Mouse (Mus musculus): ENCODE measurements around the gene Slc9a3r2. TPM values are rescaled to one million over a fixed set of nuclear protein-coding genes. Genes with fewer than 3 reads are reported as not detected.

Gene Slc9a3r2
- polyA plus RNA-seq, 1 experiment from 2014 or later, result 26.8 TPM

- ATAC-seq (replicated peaks; ENCODE audit: low FRiP score) (no peak), DNase-seq (ENCODE audit: low spot score) (no peak)
- Histone ChIP-seq H3K27me3 (ENCODE audit: control insufficient read depth, insufficient read depth, low read length) (no peaks in the 10 kb centered on the region), H3K4me1 (replicated peaks; ENCODE audit: control insufficient read depth, insufficient read depth, low read length) (no peaks in the 10 kb centered on the region), H3K9me3 (ENCODE audit: control insufficient read depth, low read length) (no peaks in the 10 kb centered on the region), H3K27ac (ENCODE audit: low read depth, low read length) (no peak overlapping the region), H3K4me2 (ENCODE audit: low read depth, low read length, severe bottlenecking) (no peak overlapping the region), H3K36me3 (ENCODE audit: control insufficient read depth, insufficient read depth, low read length) (peaks cover 5% of the 10 kb centered on the region; the same call in 1 of the 2 replicates), H3K9ac (ENCODE audit: low read length) (no peak overlapping the region), H3K4me3 (ENCODE audit: low read depth, low read length) (no peak overlapping the region)
- WGBS, result 91% methylated on average over 4 of the region's 4 CpGs
Observed at GRCm38 (mm10) chr17:24600502-24600901, 49.6 kb downstream of the Slc9a3r2 start.

DNA sequence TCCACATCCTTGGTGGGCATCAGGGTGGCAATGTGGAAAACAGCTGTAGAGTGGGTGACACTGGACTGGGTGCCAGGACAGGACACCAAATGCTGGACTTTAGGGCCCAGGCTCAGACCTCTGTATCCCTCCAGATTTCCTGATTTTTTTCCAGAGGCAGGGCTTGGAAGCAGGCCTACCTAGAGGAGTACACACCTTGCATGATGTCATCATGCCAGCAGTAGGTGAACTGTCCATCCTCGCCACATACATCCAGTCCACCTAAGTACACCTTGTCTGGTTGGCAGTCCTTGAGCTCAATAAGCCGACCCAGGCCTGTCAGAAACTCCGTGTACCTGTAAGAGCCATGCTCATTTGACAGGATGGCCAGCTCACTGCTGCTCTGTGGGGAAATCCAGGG, 52.1 kb downstream of the Slc9a3r2 start:
- Histone ChIP-seq H3K27me3 (ENCODE audit: control insufficient read depth, insufficient read depth, low read length) (no peaks in the 10 kb centered on the region), H3K4me3 (ENCODE audit: low read depth, low read length) (no peak overlapping the region), H3K4me1 (replicated peaks; ENCODE audit: control insufficient read depth, insufficient read depth, low read length) (no peaks in the 10 kb centered on the region), H3K27ac (ENCODE audit: low read depth, low read length) (no peak overlapping the region), H3K9me3 (ENCODE audit: control insufficient read depth, low read length) (no peaks in the 10 kb centered on the region), H3K9ac (ENCODE audit: low read length) (no peak overlapping the region), H3K4me2 (ENCODE audit: low read depth, low read length, severe bottlenecking) (no peak overlapping the region), H3K36me3 (ENCODE audit: control insufficient read depth, insufficient read depth, low read length) (peaks cover 7% of the 10 kb centered on the region; the same call in 1 of the 2 replicates)
- ATAC-seq (replicated peaks; ENCODE audit: low FRiP score) (no peak), DNase-seq (ENCODE audit: low spot score) (no peak)
- WGBS, result 84% methylated on average over 3 of the region's 3 CpGs

DNA sequence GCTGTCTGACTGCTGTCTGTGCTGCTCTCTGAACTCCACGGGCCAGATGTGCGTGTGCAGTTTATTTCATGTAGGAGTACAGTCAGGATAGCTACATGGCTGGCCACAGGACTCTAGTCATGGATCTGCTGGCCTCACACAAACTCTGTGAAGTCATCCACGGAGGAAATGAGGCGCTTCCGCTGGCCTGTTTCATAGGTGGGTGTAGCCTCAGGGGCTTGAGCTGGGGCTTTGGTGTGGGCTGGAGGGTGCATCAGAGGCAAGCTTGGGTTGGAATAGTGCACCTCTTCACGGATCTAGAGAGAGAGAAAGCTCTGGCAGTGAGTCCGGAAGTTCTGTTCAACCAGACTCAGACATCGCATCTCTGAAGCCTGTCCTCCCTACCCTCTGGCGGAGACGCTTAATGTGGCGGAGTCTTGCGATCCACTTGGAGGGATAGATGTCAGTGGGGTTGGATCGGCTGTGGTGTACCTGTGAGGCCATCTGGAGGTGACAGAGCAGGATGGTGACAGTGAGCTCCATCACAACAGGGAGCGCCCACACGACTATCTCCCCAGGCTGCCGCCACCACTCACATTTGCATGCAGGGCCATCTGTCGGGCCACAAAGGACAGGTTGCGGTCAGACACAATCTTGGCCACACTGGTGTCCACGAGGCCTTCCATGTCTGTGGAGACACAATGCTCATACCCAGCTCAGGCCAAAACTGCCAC, 53.5 kb downstream of the Slc9a3r2 start:
- Histone ChIP-seq H3K4me1 (replicated peaks; ENCODE audit: control insufficient read depth, insufficient read depth, low read length) (no peaks in the 10 kb centered on the region), H3K27ac (ENCODE audit: low read depth, low read length) (no peak overlapping the region), H3K27me3 (ENCODE audit: control insufficient read depth, insufficient read depth, low read length) (no peaks in the 10 kb centered on the region), H3K9me3 (ENCODE audit: control insufficient read depth, low read length) (no peaks in the 10 kb centered on the region), H3K36me3 (ENCODE audit: control insufficient read depth, insufficient read depth, low read length) (peaks cover 7% of the 10 kb centered on the region; the same call in 1 of the 2 replicates), H3K9ac (ENCODE audit: low read length) (no peak overlapping the region), H3K4me3 (ENCODE audit: low read depth, low read length) (no peak overlapping the region), H3K4me2 (ENCODE audit: low read depth, low read length, severe bottlenecking) (no peak overlapping the region)
- no peak for ATAC-seq (replicated peaks; ENCODE audit: low FRiP score)
- no peak for DNase-seq (ENCODE audit: low spot score)
- 89% methylated on average over 19 of the region's 19 CpGs for WGBS

DNA sequence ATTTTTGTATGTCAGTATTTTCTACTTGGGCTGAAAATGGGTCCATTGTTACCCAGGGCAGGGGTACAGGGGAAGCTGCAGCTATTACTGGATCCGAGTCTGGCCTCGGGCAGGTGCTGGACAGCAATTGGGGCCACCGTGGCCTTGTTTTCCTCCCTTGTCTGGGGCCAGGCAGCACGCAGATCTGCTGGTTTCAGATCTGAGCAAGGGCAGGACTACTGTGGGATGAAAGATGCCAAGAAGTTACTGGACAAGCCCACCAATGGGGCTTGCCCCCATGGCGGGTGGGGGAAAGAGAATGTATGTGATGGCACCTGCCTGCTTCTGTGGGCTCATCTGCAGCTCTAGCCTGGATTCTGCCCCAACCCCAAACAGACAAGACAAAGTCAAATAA, 54.1 kb downstream of the Slc9a3r2 start:
- WGBS, result 85% methylated on average over 5 of the region's 5 CpGs
- ATAC-seq (replicated peaks; ENCODE audit: low FRiP score) (no peak), DNase-seq (ENCODE audit: low spot score) (no peak)

GRCm38 (mm10) chr17:24595126-24596072, 54.7 kb downstream of the Slc9a3r2 start:
- Histone ChIP-seq H3K4me2 (ENCODE audit: low read depth, low read length, severe bottlenecking) (no peak overlapping the region), H3K27me3 (ENCODE audit: control insufficient read depth, insufficient read depth, low read length) (no peaks in the 10 kb centered on the region), H3K36me3 (ENCODE audit: control insufficient read depth, insufficient read depth, low read length) (peaks cover 7% of the 10 kb centered on the region; the same call in 1 of the 2 replicates), H3K27ac (ENCODE audit: low read depth, low read length) (no peak overlapping the region), H3K4me1 (replicated peaks; ENCODE audit: control insufficient read depth, insufficient read depth, low read length) (no peaks in the 10 kb centered on the region), H3K4me3 (ENCODE audit: low read depth, low read length) (no peak overlapping the region), H3K9me3 (ENCODE audit: control insufficient read depth, low read length) (no peaks in the 10 kb centered on the region), H3K9ac (ENCODE audit: low read length) (no peak overlapping the region)
- 75% methylated on average over 17 of the region's 17 CpGs for WGBS
- no peak for DNase-seq (ENCODE audit: low spot score)
- ATAC-seq (replicated peaks; ENCODE audit: low FRiP score), result no peak

More for the DNA sequence above, 54.1 kb downstream of the Slc9a3r2 start:
- no peak overlapping the region for H3K27ac ChIP-seq (ENCODE audit: low read depth, low read length)
- H3K4me2 ChIP-seq (ENCODE audit: low read depth, low read length, severe bottlenecking), result no peak overlapping the region
- H3K27me3 ChIP-seq (ENCODE audit: control insufficient read depth, insufficient read depth, low read length), result no peaks in the 10 kb centered on the region
- no peak overlapping the region for H3K9ac ChIP-seq (ENCODE audit: low read length)
- H3K9me3 ChIP-seq (ENCODE audit: control insufficient read depth, low read length), result no peaks in the 10 kb centered on the region
- no peaks in the 10 kb centered on the region for H3K4me1 ChIP-seq (replicated peaks; ENCODE audit: control insufficient read depth, insufficient read depth, low read length)
- no peak overlapping the region for H3K4me3 ChIP-seq (ENCODE audit: low read depth, low read length)
- peaks cover 7% of the 10 kb centered on the region; the same call in 1 of the 2 replicates for H3K36me3 ChIP-seq (ENCODE audit: control insufficient read depth, insufficient read depth, low read length)

- ATAC-seq (replicated peaks; ENCODE audit: low FRiP score), result no peak
- Histone ChIP-seq H3K4me3 (ENCODE audit: low read depth, low read length) (no peak overlapping the region), H3K4me1 (replicated peaks; ENCODE audit: control insufficient read depth, insufficient read depth, low read length) (no peaks in the 10 kb centered on the region)
Observed at GRCm38 (mm10) chr17:24593992-24594890, 55.9 kb downstream of the Slc9a3r2 start.

GRCm38 (mm10) chr17:24593248-24593647, 56.9 kb downstream of the Slc9a3r2 start:
- Histone ChIP-seq H3K27ac (ENCODE audit: low read depth, low read length) (no peak overlapping the region), H3K4me1 (replicated peaks; ENCODE audit: control insufficient read depth, insufficient read depth, low read length) (no peaks in the 10 kb centered on the region), H3K4me2 (ENCODE audit: low read depth, low read length, severe bottlenecking) (no peak overlapping the region), H3K27me3 (ENCODE audit: control insufficient read depth, insufficient read depth, low read length) (no peaks in the 10 kb centered on the region), H3K4me3 (ENCODE audit: low read depth, low read length) (no peak overlapping the region), H3K9me3 (ENCODE audit: control insufficient read depth, low read length) (no peaks in the 10 kb centered on the region), H3K9ac (ENCODE audit: low read length) (no peak overlapping the region), H3K36me3 (ENCODE audit: control insufficient read depth, insufficient read depth, low read length) (peaks cover 4% of the 10 kb centered on the region; the same call in 1 of the 2 replicates)
- DNase-seq (ENCODE audit: low spot score), result no peak
- no peak for ATAC-seq (replicated peaks; ENCODE audit: low FRiP score)
- WGBS, result 88% methylated on average over 5 of the region's 5 CpGs

More at GRCm38 (mm10) chr17:24593992-24594890, 55.9 kb downstream of the Slc9a3r2 start:
- Histone ChIP-seq H3K27me3 (ENCODE audit: control insufficient read depth, insufficient read depth, low read length) (no peaks in the 10 kb centered on the region), H3K36me3 (ENCODE audit: control insufficient read depth, insufficient read depth, low read length) (peaks cover 4% of the 10 kb centered on the region; the same call in 1 of the 2 replicates), H3K4me2 (ENCODE audit: low read depth, low read length, severe bottlenecking) (no peak overlapping the region), H3K9ac (ENCODE audit: low read length) (no peak overlapping the region), H3K9me3 (ENCODE audit: control insufficient read depth, low read length) (no peaks in the 10 kb centered on the region), H3K27ac (ENCODE audit: low read depth, low read length) (no peak overlapping the region)
- 96% methylated on average over 26 of the region's 26 CpGs for WGBS
- no peak for DNase-seq (ENCODE audit: low spot score)

DNA sequence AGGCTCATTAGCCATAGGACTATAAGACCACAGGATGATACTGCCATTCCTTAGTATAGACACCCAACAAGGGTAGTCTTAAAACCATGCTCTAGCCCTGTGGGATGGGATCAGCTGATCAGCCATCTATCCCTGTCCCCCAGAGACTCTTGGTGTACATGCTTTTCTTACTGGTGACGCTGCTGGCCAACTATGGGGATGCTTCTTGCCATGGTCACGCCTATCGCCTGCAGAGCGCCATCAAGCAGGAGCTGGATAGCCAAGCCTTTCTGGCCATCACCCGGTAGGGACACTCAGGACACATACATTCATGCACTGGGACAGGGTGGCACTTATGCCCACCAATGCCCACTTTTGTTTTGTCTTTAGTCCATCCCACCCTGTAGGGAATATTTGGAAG, 58.4 kb downstream of the Slc9a3r2 start:
- Histone ChIP-seq H3K4me2 (ENCODE audit: low read depth, low read length, severe bottlenecking) (no peak overlapping the region), H3K4me1 (replicated peaks; ENCODE audit: control insufficient read depth, insufficient read depth, low read length) (no peaks in the 10 kb centered on the region), H3K9ac (ENCODE audit: low read length) (no peak overlapping the region), H3K27ac (ENCODE audit: low read depth, low read length) (no peak overlapping the region), H3K4me3 (ENCODE audit: low read depth, low read length) (no peak overlapping the region), H3K27me3 (ENCODE audit: control insufficient read depth, insufficient read depth, low read length) (no peaks in the 10 kb centered on the region), H3K9me3 (ENCODE audit: control insufficient read depth, low read length) (no peaks in the 10 kb centered on the region), H3K36me3 (ENCODE audit: control insufficient read depth, insufficient read depth, low read length) (peaks cover 8% of the 10 kb centered on the region; the same call in 1 of the 2 replicates)
- DNase-seq (ENCODE audit: low spot score) (no peak), ATAC-seq (replicated peaks; ENCODE audit: low FRiP score) (no peak)
- 97% methylated on average over 5 of the region's 5 CpGs for WGBS

Measured in forebrain, embryonic 11.5 days (tissue).